Mouse (Mus musculus) thymus, adult 18-20 months (tissue): Measurements from ENCODE around the gene Arl10.
"Not testable (repeated sequence)": the region's sequence is repeated elsewhere in the genome, so short reads cannot be mapped to it uniquely, and the experiment has no call there.

Source experiments
- DNase-seq, 2 experiments: peaks; one replicate each; pipeline ENCODE4 v3.0.0; 2022; ENCODE audit warnings: mixed read lengths in 2 of 2

Arl10 gene

DNA sequence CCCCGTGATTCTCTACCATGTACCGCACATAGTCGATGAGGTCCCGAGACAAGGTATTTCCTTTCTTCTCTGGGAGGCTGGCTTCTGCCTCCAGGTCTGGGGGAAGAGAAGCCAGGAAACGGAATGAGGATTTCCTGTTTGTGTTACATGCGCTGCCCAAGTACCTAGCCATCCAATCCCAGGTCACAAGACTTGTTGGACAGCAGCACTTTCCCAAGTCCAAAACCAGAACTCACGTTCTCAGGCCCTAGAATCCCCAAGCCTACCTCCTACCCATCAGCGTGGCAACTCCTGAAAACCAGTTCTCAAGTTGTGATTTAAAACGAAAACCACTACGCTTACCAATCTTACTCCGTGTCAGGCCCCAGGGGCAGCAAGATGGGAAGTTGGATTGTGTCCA, 11.0 kb downstream of the Arl10 start:
- DNase-seq, result no peak

DNA sequence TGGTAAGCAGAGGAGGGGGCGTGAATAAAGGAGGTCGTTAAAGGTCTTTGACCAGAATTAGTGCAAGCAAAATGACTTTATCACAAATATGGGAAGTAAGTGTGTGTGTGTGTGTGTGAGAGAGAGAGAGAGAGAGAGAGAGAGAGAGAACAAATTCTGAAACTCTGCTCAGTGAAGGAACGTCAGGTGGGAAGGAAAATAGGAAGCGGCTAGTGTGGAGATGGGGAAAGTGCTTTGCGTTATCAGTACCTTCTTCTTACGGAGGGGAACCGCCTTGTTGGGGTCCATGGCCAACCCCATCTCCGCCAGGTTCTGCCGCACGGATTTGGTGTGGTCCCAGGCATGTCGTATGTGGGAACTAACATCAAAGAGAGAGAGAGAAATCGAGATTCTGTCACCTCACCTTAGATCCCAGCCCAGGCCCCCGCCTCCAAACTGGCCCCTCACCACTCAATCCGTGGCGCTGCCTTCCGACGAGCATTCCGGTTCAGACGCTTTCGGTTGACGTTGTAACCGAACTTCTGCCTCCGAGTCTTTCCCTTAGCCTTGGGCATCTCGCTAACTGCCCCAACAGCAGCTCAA, 14.7 kb downstream of the Arl10 start:
- no peak for DNase-seq

GRCm38 (mm10) chr13:54589996-54590951, 15.5 kb downstream of the Arl10 start, which contains the start of the genes Nop16 and Higd2a:
Gene Nop16, minus strand, starts transcription at chr13:54590090.
Gene Higd2a, plus strand, starts transcription at chr13:54590207.
- DNase-seq, result peak; percentile 92 to 95

- no peak for DNase-seq
Observed at GRCm38 (mm10) chr13:54591776-54592356, 17.1 kb downstream of the Arl10 start.

DNA sequence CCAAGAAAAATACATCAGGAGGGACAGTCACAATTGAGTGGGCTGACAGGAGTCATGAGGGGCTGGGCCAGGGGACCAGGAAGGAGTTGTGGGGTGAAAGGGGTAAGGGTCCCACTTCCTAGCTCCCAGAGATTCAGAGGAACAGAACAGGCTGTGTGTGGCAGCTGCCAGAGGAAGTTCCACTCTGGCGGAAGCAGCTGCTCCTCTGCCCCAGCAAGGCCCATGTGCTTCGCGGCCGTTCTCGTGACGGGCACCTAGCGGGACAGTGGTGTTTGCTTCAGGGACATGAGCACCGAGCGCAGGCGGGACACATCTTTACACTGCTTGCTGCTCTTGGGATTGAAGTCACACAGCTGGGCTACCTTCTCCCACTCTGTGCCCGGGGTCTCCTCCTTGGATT, 18.8 kb downstream of the Arl10 start:
- DNase-seq, result no peak

DNA sequence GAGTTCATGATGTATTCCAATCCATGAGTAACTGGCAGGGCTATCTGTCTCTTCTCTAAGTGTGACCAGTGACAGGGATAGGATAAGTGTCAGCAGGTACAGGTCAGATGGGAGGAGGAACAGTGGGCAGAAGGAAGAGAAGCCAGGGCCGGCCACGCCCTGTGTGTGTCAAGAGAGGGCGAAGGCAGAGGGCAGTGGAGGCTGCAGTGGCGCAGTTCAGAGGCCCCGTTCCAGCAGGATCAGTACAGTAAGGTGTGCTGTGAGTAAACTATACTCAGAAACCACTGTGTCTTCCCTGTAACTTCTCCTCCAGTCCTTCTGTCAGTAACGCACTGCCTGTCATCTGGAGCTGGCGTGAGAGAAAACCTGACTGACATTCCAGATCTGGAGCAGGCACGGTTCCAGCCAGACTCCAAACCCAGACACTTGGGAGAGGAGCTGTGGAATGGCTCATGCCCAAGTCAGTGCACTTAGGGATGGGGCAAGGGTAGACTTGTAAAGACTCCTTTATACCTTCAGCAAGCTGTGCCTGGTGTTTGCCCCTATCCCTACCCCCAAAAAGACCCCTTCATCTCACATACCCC, 21.4 kb downstream of the Arl10 start:
- DNase-seq, result no peak

DNA sequence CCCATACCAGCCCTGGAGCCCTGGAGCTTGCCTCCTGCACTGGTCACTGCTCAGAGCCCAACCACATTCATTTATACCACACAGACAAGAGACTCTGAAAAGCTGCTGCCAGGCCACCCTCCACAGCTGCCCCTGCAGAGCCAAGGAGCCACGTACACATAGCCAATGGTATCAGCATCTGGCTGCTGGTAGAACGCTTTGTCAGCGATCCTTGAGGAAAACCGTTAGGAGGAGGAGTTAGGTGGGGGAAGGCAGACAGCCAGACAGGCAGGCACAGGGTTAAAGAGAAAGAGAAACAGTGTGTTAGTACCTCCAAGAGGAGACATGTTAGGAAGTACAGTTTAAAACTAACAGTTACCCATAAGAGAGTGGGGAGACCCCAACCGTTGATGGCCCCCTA, 22.1 kb downstream of the Arl10 start:
- DNase-seq, result no peak

DNA sequence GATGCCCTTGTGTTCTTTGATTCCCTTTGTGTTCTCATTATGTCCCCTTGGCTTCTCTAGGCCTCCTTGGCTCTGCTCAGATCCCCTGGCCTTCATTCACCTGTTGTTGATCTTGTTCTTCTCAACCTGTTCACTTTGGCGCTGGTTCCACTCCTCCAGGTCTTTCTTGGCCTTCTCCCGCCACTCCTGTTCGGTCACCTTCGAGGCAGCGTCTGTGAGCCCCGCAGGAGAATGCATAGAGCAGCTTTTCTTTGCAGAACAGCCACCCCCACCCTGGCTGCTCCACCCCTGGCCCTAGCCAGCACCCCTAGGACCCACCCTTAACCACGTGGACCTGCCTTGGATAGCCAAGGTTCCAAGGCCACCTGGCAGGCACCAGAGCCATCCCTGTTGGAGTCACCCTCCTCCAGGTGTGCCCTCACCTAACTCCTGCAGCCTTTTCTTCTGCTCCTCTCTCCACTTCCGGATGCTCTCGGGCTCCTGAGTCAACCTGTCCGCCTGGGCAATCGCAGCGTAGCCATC, 23.9 kb downstream of the Arl10 start:
- no peak for DNase-seq

- DNase-seq, result no peak
Observed at GRCm38 (mm10) chr13:54602639-54603111, 27.9 kb downstream of the Arl10 start.

- DNase-seq, result no peak
Observed at GRCm38 (mm10) chr13:54603501-54603900, 28.7 kb downstream of the Arl10 start.

DNA sequence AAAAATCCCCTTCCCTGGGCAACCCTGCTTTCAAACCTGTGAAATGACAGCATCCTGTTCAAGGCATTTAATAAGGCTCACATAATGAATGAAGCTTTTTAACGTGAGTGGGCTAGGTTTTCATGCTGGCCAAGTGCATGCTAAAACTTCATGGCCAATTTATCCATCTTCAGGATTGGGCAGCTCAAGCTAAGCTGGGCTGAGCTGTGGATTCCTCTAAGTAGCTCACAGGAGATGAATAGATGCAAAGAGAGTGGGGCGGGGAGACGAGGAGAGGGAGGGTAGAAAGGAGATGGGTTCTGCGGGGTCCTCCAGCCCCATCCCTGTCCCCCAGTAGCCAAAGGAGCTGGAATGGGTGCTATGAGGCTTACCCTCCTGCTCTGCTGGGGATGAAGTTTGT, 29.4 kb downstream of the Arl10 start:
- no peak for DNase-seq

GRCm38 (mm10) chr13:54605426-54605825, 30.6 kb downstream of the Arl10 start:
- DNase-seq, result no peak

GRCm38 (mm10) chr13:54607204-54607603, 32.4 kb downstream of the Arl10 start:
- DNase-seq, result no peak

- DNase-seq, result no peak
Observed at GRCm38 (mm10) chr13:54608002-54608401, 33.2 kb downstream of the Arl10 start.

- DNase-seq, result no peak
Observed at GRCm38 (mm10) chr13:54608666-54609065, 33.9 kb downstream of the Arl10 start.

DNA sequence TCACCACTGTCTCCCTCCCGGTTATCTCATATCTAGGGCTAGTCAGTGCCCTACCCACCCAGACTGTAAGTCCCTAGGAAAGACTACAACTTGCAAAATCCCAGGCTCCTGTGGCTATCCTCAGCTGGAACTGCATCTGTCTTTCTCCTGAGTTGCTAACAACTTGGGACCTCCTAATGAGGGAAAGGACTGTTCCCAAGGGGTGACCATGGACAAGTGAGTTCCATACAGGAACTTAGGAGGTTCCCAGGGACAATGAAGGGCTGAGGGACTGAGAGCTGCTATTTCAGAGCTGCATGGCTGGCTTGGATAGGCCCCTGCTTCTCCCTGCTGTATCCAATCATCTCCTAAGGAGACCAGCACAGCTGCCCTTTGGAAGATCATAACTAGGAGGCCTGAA, 34.5 kb downstream of the Arl10 start:
- no peak for DNase-seq

DNA sequence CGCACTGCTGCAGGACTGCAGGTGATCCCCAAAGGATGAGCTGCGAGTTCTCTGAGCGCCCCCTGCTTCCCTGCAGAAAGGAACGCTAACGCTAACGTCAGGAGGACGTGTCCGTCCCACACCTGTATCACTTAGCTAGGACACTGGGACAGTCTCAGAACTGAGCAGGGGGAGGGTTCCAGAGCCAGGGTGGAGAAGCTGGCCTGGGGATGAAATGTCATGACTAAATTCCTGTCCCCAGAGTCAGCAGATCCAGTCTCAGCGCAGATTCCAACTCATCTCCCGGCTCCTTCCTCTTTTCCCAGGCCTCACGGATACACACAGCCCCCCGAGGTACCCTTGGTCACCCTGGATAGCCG, 35.8 kb downstream of the Arl10 start:
- DNase-seq, result no peak

- DNase-seq, result peak; percentile 74 to 75
Observed at GRCm38 (mm10) chr13:54610972-54611754, 36.3 kb downstream of the Arl10 start, which contains the start of gene Cltb. Gene Cltb, minus strand, starts transcription at chr13:54611344.

- not testable (repeated sequence) for DNase-seq
Observed at GRCm38 (mm10) chr13:54613141-54613540, 38.3 kb downstream of the Arl10 start.

GRCm38 (mm10) chr13:54616307-54616706, 41.5 kb downstream of the Arl10 start:
- DNase-seq, result no peak

DNA sequence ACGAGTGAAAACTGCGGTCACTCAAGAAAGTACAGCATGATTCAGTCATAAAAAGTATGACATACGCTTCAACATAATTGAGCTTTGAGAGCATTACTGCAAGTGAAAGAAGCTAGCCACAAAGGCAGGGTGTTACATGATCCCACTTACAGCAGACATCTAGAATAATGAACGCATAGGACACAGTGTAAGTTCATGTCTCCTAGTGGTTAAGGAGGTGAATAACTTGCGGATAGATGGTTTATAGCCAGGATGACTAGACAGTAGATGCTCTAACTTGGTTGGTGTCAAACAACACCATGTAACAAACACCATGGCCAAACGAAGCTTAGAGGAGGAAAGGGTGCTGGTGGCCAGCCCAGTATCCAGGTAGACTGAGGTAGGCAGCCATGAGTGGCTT, 42.2 kb downstream of the Arl10 start:
- no peak for DNase-seq
